Mouse (Mus musculus) liver, embryonic 13.5 days (tissue): Measurements from ENCODE around the gene Dnajc15. TPM values are rescaled to one million over a fixed set of nuclear protein-coding genes. Genes with fewer than 3 reads are reported as not detected.

ENCODE experiments used
- ATAC-seq: fragments of 200-750 bp; cut with Nextera tagmentation; 2 replicates; pipeline ENCODE4 v1.8.0; 2017; ENCODE audit warnings: low read depth, mild to moderate bottlenecking, moderate number of reproducible peaks, moderate library complexity
- DNase-seq: peaks from one replicate; pipeline ENCODE4 v3.0.0; 2022
- H3K27ac ChIP-seq: fragments of 300-500 bp; sonication (generic); 2 replicates; pipeline ENCODE4 v1.5.1; 2015; ENCODE audit warnings: moderate library complexity, mild to moderate bottlenecking, inconsistent platforms
- H3K27me3 ChIP-seq: fragments of 300-500 bp; sonication (generic); 2 replicates; pipeline ENCODE4 v1.6.1; 2015; ENCODE audit warnings: mild to moderate bottlenecking, inconsistent platforms
- H3K36me3 ChIP-seq: fragments of 300-500 bp; sonication (generic); 2 replicates; pipeline ENCODE4 v1.6.1; 2015; ENCODE audit warnings: mild to moderate bottlenecking, inconsistent platforms
- H3K4me1 ChIP-seq: fragments of 300-500 bp; sonication (generic); replicated peaks from 2 replicates; pipeline ENCODE4 v1.6.1; 2015; ENCODE audit warnings: inconsistent platforms
- H3K4me2 ChIP-seq: fragments of 300-500 bp; sonication (generic); 2 replicates; pipeline ENCODE4 v1.6.1; 2015; ENCODE audit warnings: inconsistent platforms, mild to moderate bottlenecking, moderate library complexity
- H3K4me3 ChIP-seq: fragments of 300-500 bp; sonication (generic); replicated peaks from 2 replicates; pipeline ENCODE4 v1.5.1; 2015; ENCODE audit warnings: mild to moderate bottlenecking, inconsistent platforms
- H3K9ac ChIP-seq: fragments of 300-500 bp; sonication (generic); 2 replicates; pipeline ENCODE4 v1.6.1; 2015; ENCODE audit warnings: mild to moderate bottlenecking, inconsistent platforms
- H3K9me3 ChIP-seq: fragments of 300-500 bp; sonication (generic); replicated peaks from 2 replicates; pipeline ENCODE4 v1.6.1; 2016; ENCODE audit warnings: inconsistent platforms
- WGBS: fragments of 180-500 bp; shearing (Covaris S2); methylation state at CpG from one replicate; pipeline ENCODE4 v1.1.7; 2015; ENCODE audit not compliant: insufficient replicate concordance; 5-methylcytosine and 5-hydroxymethylcytosine counted together
- polyA plus RNA-seq: library from polyadenylated mRNA; unstranded; fragments of >200 nt; fragmentation: Nextera tagmentation; extraction: Ambion mirVana; gene quantifications from 2 replicates; pipeline ENCODE4 v1.2.1, GENCODE M21; 2015

Gene Dnajc15
- polyA plus RNA-seq = 58.7 and 59.6 TPM in 2 replicates

- no peaks in the 10 kb centered on the region for H3K36me3 ChIP-seq
- H3K9ac ChIP-seq = peak within 1 kb of the TSS; percentile 82
- ATAC-seq (peak; percentile 88), DNase-seq (peak; percentile 72)
- H3K9me3 ChIP-seq = no peaks in the 10 kb centered on the region
- H3K27ac ChIP-seq = no peak within 1 kb of the TSS
- H3K4me2 ChIP-seq = peak within 1 kb of the TSS; percentile 82
- H3K27me3 ChIP-seq = no peaks in the 10 kb centered on the region
- peak within 1 kb of the TSS; percentile 83 for H3K4me3 ChIP-seq
- 1% methylated on average over 44 of the region's 44 CpGs for WGBS
- peaks cover 12% of the 10 kb centered on the region; the same call in 1 of the 2 replicates for H3K4me1 ChIP-seq
These were observed at the start of gene Dnajc15 for GRCm38 (mm10) chr14:77874304-77875241. Gene Dnajc15 (minus strand): TSS chr14:77875125.

GRCm38 (mm10) chr14:77923076-77923865, 48.3 kb upstream of the Dnajc15 start:
- DNase-seq (no peak), ATAC-seq (no peak)
- H3K9me3 ChIP-seq = no peaks in the 10 kb centered on the region
- H3K9ac ChIP-seq = no peak overlapping the region
- H3K36me3 ChIP-seq = no peaks in the 10 kb centered on the region
- H3K4me2 ChIP-seq = no peak overlapping the region
- no peaks in the 10 kb centered on the region for H3K4me1 ChIP-seq
- 76% methylated on average over 6 of the region's 6 CpGs for whole genome bisulfite sequencing
- H3K4me3 ChIP-seq = no peak overlapping the region
- H3K27me3 ChIP-seq = no peaks in the 10 kb centered on the region
- no peak overlapping the region for H3K27ac ChIP-seq

GRCm38 (mm10) chr14:77921641-77922040, 46.7 kb upstream of the Dnajc15 start:
- H3K4me3 ChIP-seq = no peak overlapping the region
- H3K4me1 ChIP-seq = no peaks in the 10 kb centered on the region
- no peaks in the 10 kb centered on the region for H3K27me3 ChIP-seq
- ATAC-seq = no peak
- DNase-seq = no peak
- H3K27ac ChIP-seq = no peak overlapping the region
- H3K4me2 ChIP-seq = no peak overlapping the region
- no peak overlapping the region for H3K9ac ChIP-seq
- H3K36me3 ChIP-seq = no peaks in the 10 kb centered on the region
- 78% methylated on average over 8 of the region's 8 CpGs for WGBS
- H3K9me3 ChIP-seq = no peaks in the 10 kb centered on the region

GRCm38 (mm10) chr14:77915776-77916175, 40.9 kb upstream of the Dnajc15 start:
- no peaks in the 10 kb centered on the region for H3K9me3 ChIP-seq
- DNase-seq (no peak), ATAC-seq (no peak)
- no peak overlapping the region for H3K27ac ChIP-seq
- no peak overlapping the region for H3K4me2 ChIP-seq
- WGBS = 76% methylated on average over 5 of the region's 5 CpGs
- H3K4me1 ChIP-seq = no peaks in the 10 kb centered on the region
- H3K27me3 ChIP-seq = no peaks in the 10 kb centered on the region
- H3K36me3 ChIP-seq = no peaks in the 10 kb centered on the region
- H3K4me3 ChIP-seq = no peak overlapping the region
- H3K9ac ChIP-seq = no peak overlapping the region

GRCm38 (mm10) chr14:77906586-77906985, 31.7 kb upstream of the Dnajc15 start:
- 58% methylated on average over 5 of the region's 5 CpGs for WGBS
- Histone ChIP-seq H3K9ac (no peak overlapping the region), H3K27ac (no peak overlapping the region), H3K36me3 (no peaks in the 10 kb centered on the region), H3K4me1 (no peaks in the 10 kb centered on the region), H3K9me3 (no peaks in the 10 kb centered on the region), H3K27me3 (no peaks in the 10 kb centered on the region), H3K4me3 (no peak overlapping the region), H3K4me2 (no peak overlapping the region)
- DNase-seq (no peak), ATAC-seq (no peak)

GRCm38 (mm10) chr14:77905466-77905865, 30.5 kb upstream of the Dnajc15 start:
- no peaks in the 10 kb centered on the region for H3K27me3 ChIP-seq
- no peaks in the 10 kb centered on the region for H3K4me1 ChIP-seq
- H3K4me3 ChIP-seq = no peak overlapping the region
- no peak overlapping the region for H3K9ac ChIP-seq
- no peak overlapping the region for H3K4me2 ChIP-seq
- H3K9me3 ChIP-seq = no peaks in the 10 kb centered on the region
- WGBS = 65% methylated on average over 5 of the region's 5 CpGs
- no peak overlapping the region for H3K27ac ChIP-seq
- DNase-seq (no peak), ATAC-seq (no peak)
- no peaks in the 10 kb centered on the region for H3K36me3 ChIP-seq

GRCm38 (mm10) chr14:77904171-77904762, 29.3 kb upstream of the Dnajc15 start, which contains the start of gene Epsti1:
Gene Epsti1 (plus strand): TSS chr14:77904239.
- no peaks in the 10 kb centered on the region for H3K9me3 ChIP-seq
- H3K4me1 ChIP-seq = no peaks in the 10 kb centered on the region
- 23% methylated on average over 15 of the region's 15 CpGs for WGBS
- no peak within 1 kb of the TSS for H3K9ac ChIP-seq
- peak within 1 kb of the TSS; percentile 39 for H3K4me3 ChIP-seq
- no peak for DNase-seq
- H3K36me3 ChIP-seq = no peaks in the 10 kb centered on the region
- no peak for ATAC-seq
- no peak within 1 kb of the TSS for H3K27ac ChIP-seq
- peak within 1 kb of the TSS; percentile 45; the same call in 1 of the 2 replicates for H3K4me2 ChIP-seq
- H3K27me3 ChIP-seq = no peaks in the 10 kb centered on the region

- WGBS = 65% methylated on average over 3 of the region's 3 CpGs
- Histone ChIP-seq H3K36me3 (no peaks in the 10 kb centered on the region), H3K27me3 (no peaks in the 10 kb centered on the region), H3K4me2 (no peak overlapping the region), H3K27ac (no peak overlapping the region), H3K4me1 (no peaks in the 10 kb centered on the region), H3K9me3 (no peaks in the 10 kb centered on the region), H3K9ac (no peak overlapping the region), H3K4me3 (no peak overlapping the region)
- DNase-seq = no peak
- ATAC-seq = no peak
These were observed 27.6 kb upstream of the Dnajc15 start for GRCm38 (mm10) chr14:77902541-77902940.

- Histone ChIP-seq H3K9me3 (no peaks in the 10 kb centered on the region), H3K4me3 (no peak overlapping the region), H3K9ac (no peak overlapping the region), H3K27me3 (no peaks in the 10 kb centered on the region), H3K4me1 (no peaks in the 10 kb centered on the region), H3K4me2 (no peak overlapping the region), H3K27ac (no peak overlapping the region), H3K36me3 (no peaks in the 10 kb centered on the region)
- WGBS = 64% methylated on average over 3 of the region's 3 CpGs
- no peak for ATAC-seq
- DNase-seq = no peak
These were observed 21.0 kb upstream of the Dnajc15 start for GRCm38 (mm10) chr14:77895951-77896350.

GRCm38 (mm10) chr14:77889911-77890310, 15.0 kb upstream of the Dnajc15 start:
- 66% methylated on average over 7 of the region's 7 CpGs for WGBS
- H3K4me3 ChIP-seq = no peak overlapping the region
- H3K27me3 ChIP-seq = no peaks in the 10 kb centered on the region
- no peaks in the 10 kb centered on the region for H3K4me1 ChIP-seq
- H3K9ac ChIP-seq = no peak overlapping the region
- no peak overlapping the region for H3K27ac ChIP-seq
- ATAC-seq (no peak), DNase-seq (no peak)
- no peak overlapping the region for H3K4me2 ChIP-seq
- no peaks in the 10 kb centered on the region for H3K9me3 ChIP-seq
- H3K36me3 ChIP-seq = no peaks in the 10 kb centered on the region

GRCm38 (mm10) chr14:77886941-77887340, 12.0 kb upstream of the Dnajc15 start:
- Histone ChIP-seq H3K9ac (no peak overlapping the region), H3K4me3 (no peak overlapping the region), H3K4me1 (no peaks in the 10 kb centered on the region), H3K9me3 (no peaks in the 10 kb centered on the region), H3K4me2 (no peak overlapping the region), H3K27ac (no peak overlapping the region), H3K27me3 (no peaks in the 10 kb centered on the region), H3K36me3 (no peaks in the 10 kb centered on the region)
- ATAC-seq (no peak), DNase-seq (no peak)
- 68% methylated on average over 4 of the region's 4 CpGs for WGBS
